Mouse (Mus musculus) kidney, adult 2 months (tissue): Measurements from ENCODE around the gene Robo3.

ENCODE experiments used
- CTCF ChIP-seq: fragments of 200-500 bp; conservative IDR thresholded peaks from 2 replicates; pipeline ENCODE4 v1.5.1; 2011; ENCODE audit warnings: low read depth, mild to moderate bottlenecking, control low read depth, low read length, moderate library complexity, mixed read lengths; ENCODE audit not compliant: insufficient read depth, insufficient read length
- POLR2A ChIP-seq: fragments of 200-500 bp; IDR thresholded peaks from one replicate; pipeline ENCODE4 v1.6.1; 2011; ENCODE audit warnings: low read depth, low read length, control low read depth

DNA sequence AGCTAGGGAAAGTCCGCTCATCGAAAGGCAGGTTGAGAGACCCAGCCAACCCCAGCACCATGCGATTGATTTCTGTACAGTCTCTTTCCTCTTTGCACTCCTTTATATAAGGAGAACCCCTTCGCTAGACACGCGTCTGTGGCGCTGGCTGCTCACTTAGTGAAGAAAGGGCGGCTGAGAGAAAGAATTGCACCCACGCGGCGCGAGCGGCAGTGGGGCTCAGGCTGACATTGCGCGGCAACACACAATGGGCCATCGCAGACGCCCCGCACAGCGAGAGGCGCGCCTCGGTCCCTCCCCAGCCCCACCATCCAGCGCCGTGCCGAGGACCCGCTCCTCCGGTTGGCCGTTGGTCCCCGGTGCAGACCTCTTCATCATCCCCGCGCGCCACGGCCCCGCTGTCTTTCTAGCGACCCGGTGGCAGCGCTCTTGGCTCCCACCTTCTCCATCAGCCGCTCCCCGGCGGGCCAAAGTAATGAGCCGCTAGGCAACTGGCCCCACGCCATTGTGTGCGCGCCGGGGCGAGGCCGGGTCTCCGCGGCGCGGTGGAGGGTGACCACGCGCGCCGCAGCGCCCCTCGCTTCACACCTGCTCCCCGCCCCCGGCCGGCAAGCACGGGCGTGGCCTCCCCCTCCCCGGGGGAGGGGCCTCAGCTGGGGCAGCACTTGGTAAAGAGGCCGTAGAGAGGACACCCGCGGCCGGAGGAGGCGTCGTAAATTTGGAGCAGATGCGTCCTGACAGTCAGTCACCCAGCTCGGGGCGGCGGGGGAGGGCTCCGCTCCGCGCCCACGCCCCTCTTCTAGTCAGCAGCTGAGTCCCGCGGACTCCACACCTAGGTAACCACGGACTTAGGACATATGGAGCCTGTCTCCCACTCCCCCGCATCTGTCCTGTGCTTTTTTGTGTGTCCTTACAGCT is 27.3 kb upstream of the Robo3 start:
- no peak for TF ChIP-seq CTCF
- no peak for TF ChIP-seq POLR2A
